Mouse (Mus musculus) ES-E14 (cell line): ENCODE measurements at regions not wholly inside any gene's neighbourhood (a gene's known extent, or its start where the extent isn't known, plus 50 kb on each side); places are given as distances from the start of the nearest gene placed in this dataset.

ENCODE experiments used
- CHD2 ChIP-seq: IDR thresholded peaks from 2 replicates; pipeline ENCODE4 v1.6.1; 2014; ENCODE audit warnings: mild to moderate bottlenecking, low read depth, low read length, inconsistent platforms
- HCFC1 ChIP-seq: IDR thresholded peaks from 2 replicates; pipeline ENCODE4 v1.6.1; 2012; ENCODE audit warnings: low read length, inconsistent platforms, borderline replicate concordance; ENCODE audit not compliant: insufficient read depth
- MAFK ChIP-seq: IDR thresholded peaks from 2 replicates; pipeline ENCODE4 v1.6.1; 2014; ENCODE audit warnings: mild to moderate bottlenecking, low read depth, low read length, inconsistent platforms; ENCODE audit not compliant: insufficient read depth
- ZNF384 ChIP-seq: IDR thresholded peaks from 2 replicates; pipeline ENCODE4 v1.6.1; 2012; ENCODE audit warnings: low read depth, low read length, inconsistent platforms

GRCm38 (mm10) chr5:46740034-46740582, 882.7 kb upstream of the Lcorl start:
- TF ChIP-seq HCFC1 (no peak), ZNF384 (no peak), CHD2 (no peak), MAFK (no peak)
